Mouse (Mus musculus) forebrain, postnatal 0 days (tissue): ENCODE results near the gene Rln3. TPM values are rescaled to one million over a fixed set of nuclear protein-coding genes. Genes with fewer than 3 reads are reported as not detected.

ENCODE experiments used
- ATAC-seq: fragments of 200-750 bp; cut with Nextera tagmentation; 2 replicates; pipeline ENCODE4 v1.8.0; 2017; ENCODE audit warnings: mild to moderate bottlenecking, moderate library complexity
- DNase-seq: peaks from one replicate; pipeline ENCODE4 v3.0.0-alpha.2; 2015
- H3K27ac ChIP-seq: fragments of 300-500 bp; sonication (generic); 2 replicates; pipeline ENCODE4 v1.5.1; 2014; ENCODE audit warnings: low read depth, mild to moderate bottlenecking, antibody characterized with exemption, low read length, moderate library complexity, mixed read lengths
- H3K27me3 ChIP-seq: fragments of 300-500 bp; sonication (generic); 2 replicates; pipeline ENCODE4 v1.6.1; 2014; ENCODE audit warnings: mild to moderate bottlenecking, low read length, mixed read lengths; ENCODE audit not compliant: insufficient read depth
- H3K36me3 ChIP-seq: fragments of 300-500 bp; sonication (generic); 2 replicates; pipeline ENCODE4 v1.6.1; 2014; ENCODE audit warnings: mild to moderate bottlenecking, moderate library complexity; ENCODE audit not compliant: insufficient read depth
- H3K4me1 ChIP-seq: fragments of 300-500 bp; sonication (generic); 2 replicates; pipeline ENCODE4 v1.6.1; 2014; ENCODE audit warnings: antibody characterized with exemption; ENCODE audit not compliant: insufficient read depth
- H3K4me2 ChIP-seq: fragments of 300-500 bp; sonication (generic); 2 replicates; pipeline ENCODE4 v1.6.1; 2014; ENCODE audit warnings: low read depth, mild to moderate bottlenecking, moderate library complexity
- H3K4me3 ChIP-seq: fragments of 300-500 bp; sonication (generic); 2 replicates; pipeline ENCODE4 v1.5.1; 2014; ENCODE audit warnings: low read depth, low read length, mixed read lengths
- H3K9ac ChIP-seq: fragments of 300-500 bp; sonication (generic); 2 replicates; pipeline ENCODE4 v1.6.1; 2014; ENCODE audit warnings: mild to moderate bottlenecking
- H3K9me3 ChIP-seq: fragments of 300-500 bp; sonication (generic); 2 replicates; pipeline ENCODE4 v1.6.1; 2016; ENCODE audit warnings: low read length
- CTCF ChIP-seq: sonication (generic); IDR thresholded peaks from 2 replicates; pipeline ENCODE4 v1.5.1; 2016; ENCODE audit warnings: antibody characterized with exemption, control low read depth, low read depth
- WGBS: fragments of 180-500 bp; shearing (Covaris S2); extraction: QIAGEN DNeasy Blood & Tissue Kit; methylation state at CpG from one replicate; pipeline ENCODE4 v1.1.7; 2014; 5-methylcytosine and 5-hydroxymethylcytosine counted together
- polyA plus RNA-seq: library from polyadenylated mRNA; unstranded; fragments of >200 nt; fragmentation: Nextera tagmentation; extraction: Ambion mirVana; gene quantifications from 2 replicates; pipeline ENCODE4 v1.2.1, GENCODE M21; 2015
- total RNA-seq: library from RNA; depleted of rRNA; stranded (reverse); fragments of >200 nt; gene quantifications from 2 replicates; pipeline ENCODE4 v1.2.3, GENCODE M21; 2014

Gene Rln3
- total and polyA plus RNA-seq, 2 experiments from 2014 or later, result 0.33 TPM; not detected in 1

- no peak within 1 kb of the TSS for H3K27ac ChIP-seq
- WGBS, result 5% methylated on average over 40 of the region's 40 CpGs
- H3K4me3 ChIP-seq, result peak within 1 kb of the TSS; percentile 28
- ATAC-seq, result peak; percentile 58
- peaks cover 6% of the 10 kb centered on the region; the same call in 1 of the 2 replicates for H3K4me1 ChIP-seq
- peak within 1 kb of the TSS; percentile 61 for H3K4me2 ChIP-seq
- H3K9me3 ChIP-seq, result no peaks in the 10 kb centered on the region
- H3K36me3 ChIP-seq, result no peaks in the 10 kb centered on the region
- TF ChIP-seq CTCF, result peak; percentile 73
- peaks cover 34% of the 10 kb centered on the region for H3K27me3 ChIP-seq
- peak; percentile 37 for DNase-seq
- H3K9ac ChIP-seq, result peak within 1 kb of the TSS; percentile 18; the same call in 1 of the 2 replicates
Observed at GRCm38 (mm10) chr8:84042066-84042947, 2.5 kb downstream of the Rln3 start, which contains the start of gene Il27ra. Gene Il27ra, minus strand, starts transcription at chr8:84042589.

DNA sequence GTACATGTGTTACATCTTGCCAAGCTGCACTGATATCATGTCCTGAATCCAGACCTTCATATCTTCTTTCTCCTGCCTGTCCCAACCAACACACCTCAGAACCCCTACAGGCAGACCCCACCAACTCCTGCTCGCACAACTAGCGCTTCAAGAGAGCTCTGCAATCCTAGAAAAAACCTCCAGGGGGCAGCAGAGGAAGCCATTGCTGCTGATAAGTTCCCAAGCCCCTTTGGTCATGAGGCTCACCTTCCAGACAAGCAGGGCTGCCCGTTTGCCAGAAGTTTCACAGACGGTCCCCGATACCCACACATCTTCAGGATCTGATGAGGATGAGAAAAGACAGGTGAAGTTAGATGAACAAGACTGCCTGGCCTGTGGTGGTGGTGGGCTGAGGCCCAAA lies 5.8 kb downstream of the Rln3 start:
- DNase-seq, result peak; percentile 90
- no peak overlapping the region for H3K27ac ChIP-seq
- H3K4me1 ChIP-seq, result peaks cover 6% of the 10 kb centered on the region; the same call in 1 of the 2 replicates
- no peaks in the 10 kb centered on the region for H3K9me3 ChIP-seq
- peak; percentile 50; the same call in 1 of the 2 replicates for ATAC-seq
- no peak overlapping the region for H3K9ac ChIP-seq
- H3K4me3 ChIP-seq, result no peak overlapping the region
- peaks cover 20% of the 10 kb centered on the region for H3K27me3 ChIP-seq
- H3K36me3 ChIP-seq, result no peaks in the 10 kb centered on the region
- no peak overlapping the region for H3K4me2 ChIP-seq
- TF ChIP-seq CTCF, result peak; percentile 88
- WGBS, result 5% methylated on average over 5 of the region's 5 CpGs

DNA sequence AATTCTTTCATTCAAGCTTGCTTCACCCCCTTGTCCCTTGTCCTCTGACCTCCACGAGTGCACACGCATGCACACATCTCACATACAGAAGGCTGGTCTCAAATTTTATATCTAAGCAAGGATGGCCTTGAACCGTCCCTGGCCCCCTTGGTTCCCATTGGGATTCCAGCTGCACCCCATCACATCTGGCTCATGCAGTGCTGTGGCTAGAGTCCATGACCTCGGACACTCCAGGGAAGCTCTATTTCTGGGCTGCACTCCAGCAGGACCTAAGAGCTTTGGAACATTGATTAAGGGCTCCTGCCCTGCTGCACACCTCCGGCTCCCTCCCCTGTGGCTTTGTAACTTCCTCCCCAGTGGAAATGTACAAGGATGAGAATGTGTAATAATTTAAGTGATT lies 6.8 kb downstream of the Rln3 start:
- no peak overlapping the region for H3K27ac ChIP-seq
- H3K4me1 ChIP-seq, result peaks cover 6% of the 10 kb centered on the region; the same call in 1 of the 2 replicates
- H3K9ac ChIP-seq, result no peak overlapping the region
- WGBS, result 81% methylated on average over 5 of the region's 5 CpGs
- H3K36me3 ChIP-seq, result no peaks in the 10 kb centered on the region
- no peak for TF ChIP-seq CTCF
- no peaks in the 10 kb centered on the region for H3K9me3 ChIP-seq
- DNase-seq, result no peak
- H3K4me3 ChIP-seq, result no peak overlapping the region
- H3K4me2 ChIP-seq, result no peak overlapping the region
- no peak for ATAC-seq
- peaks cover 10% of the 10 kb centered on the region for H3K27me3 ChIP-seq

DNA sequence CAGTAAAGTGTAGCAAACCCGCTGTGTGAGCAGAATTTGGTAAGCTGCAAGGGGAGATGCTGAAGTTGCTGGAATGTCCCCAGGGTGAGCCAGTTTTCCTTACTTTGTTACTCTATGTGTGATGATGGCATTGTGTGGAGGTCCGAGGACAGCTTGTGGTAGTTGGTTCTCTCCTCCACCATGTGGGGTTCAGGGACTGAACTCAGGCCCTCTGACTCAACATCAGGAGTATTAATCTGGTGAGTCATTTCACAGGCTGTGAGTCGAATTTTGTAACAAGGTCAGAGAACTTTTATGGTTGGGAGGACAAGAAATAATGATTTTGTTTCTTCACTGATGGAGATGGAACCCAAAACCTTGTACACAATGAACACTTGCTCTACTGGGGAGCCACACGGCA lies 12.0 kb downstream of the Rln3 start:
- no peaks in the 10 kb centered on the region for H3K4me1 ChIP-seq
- no peak for TF ChIP-seq CTCF
- H3K4me2 ChIP-seq, result no peak overlapping the region
- DNase-seq, result no peak
- H3K36me3 ChIP-seq, result no peaks in the 10 kb centered on the region
- H3K9ac ChIP-seq, result no peak overlapping the region
- H3K4me3 ChIP-seq, result no peak overlapping the region
- H3K27ac ChIP-seq, result no peak overlapping the region
- H3K27me3 ChIP-seq, result no peaks in the 10 kb centered on the region
- ATAC-seq, result no peak
- 80% methylated on average over 4 of the region's 4 CpGs for WGBS
- no peaks in the 10 kb centered on the region for H3K9me3 ChIP-seq

DNA sequence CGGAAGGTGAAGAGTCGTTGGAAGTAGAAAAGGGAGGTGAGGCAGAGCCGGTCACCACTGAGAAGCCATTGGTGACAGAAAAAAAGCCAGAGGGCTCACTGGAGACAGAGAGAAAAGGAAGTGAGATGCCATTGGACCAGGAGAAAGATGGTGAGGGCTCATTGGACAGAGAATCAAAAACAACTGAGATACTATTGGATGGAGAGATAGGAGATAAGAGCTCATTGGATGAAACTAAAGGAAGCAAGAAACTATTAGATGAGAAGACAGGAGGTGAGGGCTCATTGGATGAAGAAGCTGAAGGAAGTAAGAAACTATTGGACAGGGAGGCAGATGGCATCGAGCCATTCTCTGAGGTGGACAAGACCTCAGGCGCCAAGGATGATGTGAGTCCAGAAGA lies 15.5 kb downstream of the Rln3 start:
- H3K9me3 ChIP-seq, result no peaks in the 10 kb centered on the region
- 91% methylated on average over 5 of the region's 5 CpGs for WGBS
- TF ChIP-seq CTCF, result no peak
- H3K4me1 ChIP-seq, result no peaks in the 10 kb centered on the region
- H3K27me3 ChIP-seq, result peaks cover 8% of the 10 kb centered on the region; the same call in 1 of the 2 replicates
- H3K4me3 ChIP-seq, result no peak overlapping the region
- H3K4me2 ChIP-seq, result no peak overlapping the region
- DNase-seq (no peak), ATAC-seq (no peak)
- H3K36me3 ChIP-seq, result no peaks in the 10 kb centered on the region
- no peak overlapping the region for H3K9ac ChIP-seq
- H3K27ac ChIP-seq, result no peak overlapping the region

- H3K9me3 ChIP-seq, result no peaks in the 10 kb centered on the region
- ATAC-seq, result no peak
- DNase-seq, result no peak
- no peak for TF ChIP-seq CTCF
- WGBS, result 12% methylated on average over 10 of the region's 10 CpGs
- no peak overlapping the region for H3K4me3 ChIP-seq
- H3K4me2 ChIP-seq, result no peak overlapping the region
- no peaks in the 10 kb centered on the region for H3K4me1 ChIP-seq
- H3K27ac ChIP-seq, result no peak overlapping the region
- H3K9ac ChIP-seq, result no peak overlapping the region
- peaks cover 8% of the 10 kb centered on the region; the same call in 1 of the 2 replicates for H3K27me3 ChIP-seq
- H3K36me3 ChIP-seq, result no peaks in the 10 kb centered on the region
Observed at GRCm38 (mm10) chr8:84027449-84027848, 17.4 kb downstream of the Rln3 start.

GRCm38 (mm10) chr8:84025863-84026262 lies 18.9 kb downstream of the Rln3 start:
- Histone ChIP-seq H3K36me3 (no peaks in the 10 kb centered on the region), H3K9me3 (no peaks in the 10 kb centered on the region), H3K4me2 (peak overlapping the region; percentile 86), H3K9ac (peak overlapping the region; percentile 55), H3K4me3 (peak overlapping the region; percentile 48), H3K4me1 (no peaks in the 10 kb centered on the region), H3K27ac (no peak overlapping the region), H3K27me3 (peaks cover 8% of the 10 kb centered on the region)
- DNase-seq (peak; percentile 72), ATAC-seq (peak; percentile 81)
- 1% methylated on average over 41 of the region's 41 CpGs for WGBS
- no peak for TF ChIP-seq CTCF
